Mouse (Mus musculus): ENCODE data around the gene Fbxw15. TPM values are rescaled to one million over a fixed set of nuclear protein-coding genes. Genes with fewer than 3 reads are reported as not detected.
"Not testable (repeated sequence)": the region's sequence is repeated elsewhere in the genome, so short reads cannot be mapped to it uniquely, and the experiment has no call there.

The Fbxw15 gene
- total RNA-seq (2017): not detected in 2 replicates

GRCm38 (mm10) chr9:109568162-109568561 is at the start of gene Fbxw15:
Fbxw15 (minus strand) TSS chr9:109568262.
- ATAC-seq (ENCODE audit: extremely low read depth, insufficient number of reproducible peaks, low FRiP score, poor library complexity, severe bottlenecking): not testable (repeated sequence)

DNA sequence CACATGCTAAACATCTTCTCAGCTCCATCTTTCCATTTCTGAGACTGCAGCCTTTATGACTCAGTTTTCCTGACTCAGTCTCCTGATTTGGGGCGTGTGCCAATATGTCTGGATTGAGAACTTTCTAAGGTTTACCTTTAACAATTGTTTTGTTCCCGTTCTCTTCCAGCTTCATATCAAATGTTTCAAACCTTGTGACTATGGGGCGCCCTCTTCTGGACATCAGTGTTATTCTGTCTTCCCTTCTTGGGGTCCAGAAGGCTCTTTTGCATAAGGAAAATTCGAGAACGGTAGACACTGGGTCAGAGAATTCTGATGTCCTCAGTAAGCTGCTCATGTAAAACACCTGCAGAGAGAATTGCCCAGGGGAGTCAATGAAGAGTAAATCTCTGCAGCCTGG is 38.8 kb upstream of the Fbxw15 start:
- ATAC-seq (ENCODE audit: extremely low read depth, insufficient number of reproducible peaks, low FRiP score, poor library complexity, severe bottlenecking): not testable (repeated sequence)

GRCm38 (mm10) chr9:109602128-109602527 is 34.1 kb upstream of the Fbxw15 start:
- not testable (repeated sequence) for ATAC-seq (ENCODE audit: extremely low read depth, insufficient number of reproducible peaks, low FRiP score, poor library complexity, severe bottlenecking)

DNA sequence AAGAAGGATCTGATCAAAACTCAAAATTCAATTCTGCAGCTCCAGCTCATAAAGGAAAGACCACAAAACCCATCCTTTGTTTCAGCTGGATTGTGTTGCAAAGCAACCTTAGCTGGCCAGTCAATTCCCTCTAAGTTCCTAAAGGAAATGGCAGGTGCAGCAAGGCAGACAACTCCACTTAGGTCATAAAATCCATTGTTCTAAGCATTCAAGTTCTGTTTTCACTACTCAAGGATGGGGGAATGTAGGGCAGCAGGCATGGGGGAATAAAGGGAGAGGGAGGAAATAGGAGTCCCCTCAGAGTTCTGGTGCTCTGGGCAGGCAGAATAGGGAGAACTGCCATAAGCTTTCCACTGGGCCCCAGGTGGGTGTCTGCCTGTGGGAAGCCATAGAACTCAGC is 29.2 kb upstream of the Fbxw15 start:
- no peak for ATAC-seq (ENCODE audit: extremely low read depth, insufficient number of reproducible peaks, low FRiP score, poor library complexity, severe bottlenecking)

DNA sequence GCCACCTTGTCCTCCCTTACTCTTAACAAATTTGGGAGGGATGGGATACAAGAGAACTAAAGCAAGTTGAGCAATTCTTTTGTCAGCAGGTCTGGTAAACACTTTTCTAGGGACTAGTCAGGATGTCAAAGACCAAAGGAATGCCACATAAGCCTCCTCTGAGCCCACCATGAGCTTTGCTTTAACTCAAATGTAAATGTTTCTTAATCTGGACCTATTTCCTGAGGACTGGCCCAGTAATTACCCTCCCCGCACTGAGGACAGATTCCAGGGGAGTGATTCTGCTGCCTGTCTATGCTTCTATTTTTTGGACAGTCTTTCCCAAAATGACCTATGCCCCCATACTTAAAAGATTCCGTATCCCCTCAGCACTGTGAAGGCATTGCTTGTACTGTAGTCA is 26.8 kb upstream of the Fbxw15 start:
- no peak for ATAC-seq (ENCODE audit: extremely low read depth, insufficient number of reproducible peaks, low FRiP score, poor library complexity, severe bottlenecking)

DNA sequence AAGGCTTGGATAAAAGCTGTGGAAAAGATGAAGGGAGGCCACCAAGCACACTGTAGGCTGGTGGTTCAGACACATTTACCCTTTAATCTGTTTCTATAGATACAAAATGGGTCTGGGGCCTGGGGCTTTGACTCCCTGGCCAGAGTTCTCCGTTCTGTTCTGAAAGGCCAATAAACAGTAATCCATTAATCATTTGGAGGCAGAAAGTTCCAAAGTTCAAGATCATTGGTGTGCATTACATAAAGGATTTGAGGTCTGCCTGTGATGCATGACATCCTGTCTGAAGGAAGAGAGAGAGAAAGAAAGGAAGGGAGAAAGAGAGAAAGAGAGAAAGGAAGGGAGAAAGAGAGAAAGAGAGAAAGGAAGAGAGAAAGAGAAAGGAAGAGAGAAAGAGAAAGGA is 2.5 kb downstream of the Fbxw15 start:
- no peak for ATAC-seq (ENCODE audit: extremely low read depth, insufficient number of reproducible peaks, low FRiP score, poor library complexity, severe bottlenecking)

DNA sequence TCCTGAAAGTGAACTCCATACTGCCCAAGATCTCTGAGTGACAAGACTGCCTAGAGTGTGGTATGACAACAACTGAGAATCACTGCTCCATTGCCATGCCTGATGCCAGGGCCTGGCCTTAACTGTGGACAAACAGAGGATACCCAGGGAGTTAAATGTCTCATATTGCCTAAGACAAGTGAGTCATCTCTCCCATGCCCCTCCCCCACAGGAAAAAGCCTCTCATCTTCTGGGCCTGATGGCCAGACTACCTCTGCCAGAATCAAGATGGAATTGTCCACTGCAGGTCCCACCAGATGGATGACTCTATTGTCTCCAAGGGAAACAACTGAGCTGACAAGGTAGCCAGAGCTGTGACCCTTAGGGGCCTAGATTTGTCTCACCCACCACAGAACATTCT is 6.0 kb downstream of the Fbxw15 start:
- not testable (repeated sequence) for ATAC-seq (ENCODE audit: extremely low read depth, insufficient number of reproducible peaks, low FRiP score, poor library complexity, severe bottlenecking)

- no peak for ATAC-seq (ENCODE audit: extremely low read depth, insufficient number of reproducible peaks, low FRiP score, poor library complexity, severe bottlenecking)
Observed at GRCm38 (mm10) chr9:109552483-109552882, 15.6 kb downstream of the Fbxw15 start.

DNA sequence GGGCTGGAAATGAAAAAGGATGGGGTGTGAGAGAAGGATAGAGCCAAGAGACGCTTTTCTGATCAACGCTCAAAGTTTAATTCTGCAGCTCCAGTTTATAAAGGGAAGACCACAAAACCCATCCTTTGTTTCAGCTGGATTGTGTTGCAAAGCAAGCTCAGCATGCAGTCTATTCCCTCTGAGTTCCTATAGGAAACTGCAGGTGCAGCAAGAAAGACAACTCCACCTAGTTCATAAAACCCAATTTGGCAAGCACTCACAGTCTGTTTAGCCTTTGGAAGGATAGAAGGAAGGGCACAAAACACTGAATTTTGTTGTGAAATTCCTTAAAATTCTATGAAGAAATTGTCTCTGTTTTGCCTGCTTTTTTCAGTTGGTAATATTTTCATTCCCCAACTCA is 18.4 kb downstream of the Fbxw15 start:
- not testable (repeated sequence) for ATAC-seq (ENCODE audit: extremely low read depth, insufficient number of reproducible peaks, low FRiP score, poor library complexity, severe bottlenecking)

DNA sequence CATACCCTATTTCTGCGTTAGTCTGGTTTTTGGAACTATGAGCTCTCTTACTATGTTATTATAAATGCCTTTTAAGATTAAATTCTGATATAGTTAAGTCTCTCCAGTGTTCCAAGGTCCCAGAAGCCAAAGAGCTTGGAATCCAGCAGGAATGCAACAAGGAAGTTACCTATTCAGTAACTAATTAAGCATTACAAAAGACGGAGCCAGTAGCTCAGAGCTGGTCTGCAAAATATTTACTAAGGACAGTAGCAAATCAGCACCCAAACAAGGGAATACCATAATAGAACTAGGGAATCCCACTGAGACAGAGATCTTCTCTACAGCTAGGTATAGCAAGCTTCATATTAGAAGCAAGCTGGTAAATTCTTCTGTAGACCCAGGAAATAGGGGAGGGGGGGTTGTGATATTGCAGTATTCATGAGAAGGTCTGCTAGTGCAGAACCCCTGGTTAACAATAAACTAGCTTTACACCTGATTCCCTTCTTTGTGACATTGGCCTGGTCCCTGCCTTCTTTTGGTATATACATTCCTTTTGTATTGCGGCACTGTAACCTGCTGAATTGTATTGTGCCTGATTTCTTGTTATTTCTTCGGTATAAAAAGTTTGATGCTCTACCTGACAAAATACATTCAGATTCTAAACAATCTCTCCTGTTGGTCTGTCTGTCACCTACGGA is 44.5 kb downstream of the Fbxw15 start:
- no peak for ATAC-seq (ENCODE audit: extremely low read depth, insufficient number of reproducible peaks, low FRiP score, poor library complexity, severe bottlenecking)

Other genes starting within 250 kb of the Fbxw15 start
- not detected in 2 replicates for gene Fbxw28, start 228.6 kb downstream of the Fbxw15 start, total RNA-seq (2017)
- gene Fbxw22, start 164.0 kb downstream of the Fbxw15 start, total RNA-seq (2017): not detected in 2 replicates
- not detected in 2 replicates for gene Fbxw16, start 119.1 kb downstream of the Fbxw15 start, total RNA-seq (2017)
- gene Fbxw19, start 72.4 kb downstream of the Fbxw15 start, total RNA-seq (2017): not detected in 2 replicates
- not detected in 2 replicates for gene Fbxw24, start 57.8 kb upstream of the Fbxw15 start, total RNA-seq (2017)
- not detected in 2 replicates for gene Fbxw25, start 96.4 kb upstream of the Fbxw15 start, total RNA-seq (2017)
- gene Fbxw18, start 134.4 kb upstream of the Fbxw15 start, total RNA-seq (2017): not detected in 2 replicates
- not detected in 2 replicates for gene Fbxw26, start 177.8 kb upstream of the Fbxw15 start, total RNA-seq (2017)
- not detected in 2 replicates for gene Fbxw27, start 222.4 kb upstream of the Fbxw15 start, total RNA-seq (2017)
- gene Spink8, start 244.0 kb upstream of the Fbxw15 start, total RNA-seq (2017): not detected in 2 replicates

All from neutrophil, adult 5-6 weeks (primary cell).